Mouse (Mus musculus) MEL (cell line): ENCODE data around the gene Pde10a.

Source experiments
- CHD1 ChIP-seq: IDR thresholded peaks from 2 replicates; pipeline ENCODE4 v1.6.1; 2012; ENCODE audit warnings: low read depth, mild to moderate bottlenecking, inconsistent platforms, low read length, improper control_type of control experiment
- CTCF ChIP-seq, 3 experiments: IDR thresholded peaks in 2 of 3; conservative IDR thresholded peaks in 1 of 3; 2 replicates each; pipeline ENCODE4 v1.5.1; 2011 to 2012; ENCODE audit warnings: low read length in 3 of 3, low read depth in 2 of 3, mild to moderate bottlenecking in 2 of 3, improper control_type of control experiment in 1 of 3, inconsistent platforms in 1 of 3, mixed read lengths in 1 of 3, moderate library complexity in 1 of 3; ENCODE audit not compliant: control insufficient read depth in 1 of 3, insufficient read depth in 1 of 3, poor library complexity in 1 of 3, severe bottlenecking in 1 of 3
- HCFC1 ChIP-seq: IDR thresholded peaks from 2 replicates; pipeline ENCODE4 v1.6.1; 2012; ENCODE audit warnings: low read depth, mild to moderate bottlenecking, inconsistent platforms, low read length, improper control_type of control experiment, moderate library complexity
- MAFK ChIP-seq: IDR thresholded peaks from 2 replicates; pipeline ENCODE4 v1.6.1; 2011; ENCODE audit warnings: low read depth, mild to moderate bottlenecking, low read length, improper control_type of control experiment, borderline replicate concordance
- MEF2A ChIP-seq: IDR thresholded peaks from 2 replicates; pipeline ENCODE4 v1.6.1; 2014; ENCODE audit warnings: low read depth, mild to moderate bottlenecking, inconsistent platforms, low read length, improper control_type of control experiment; ENCODE audit not compliant: poor library complexity, insufficient replicate concordance, severe bottlenecking; ENCODE audit errors: extremely low read depth
- MYB ChIP-seq: IDR thresholded peaks from 2 replicates; pipeline ENCODE4 v1.6.1; 2011; ENCODE audit warnings: mild to moderate bottlenecking, low read depth, low read length, improper control_type of control experiment
- POLR2A ChIP-seq, 2 experiments: IDR thresholded peaks; 2 replicates each; pipeline ENCODE4 v1.6.1; 2011 to 2012; ENCODE audit warnings: low read length in 2 of 2, mild to moderate bottlenecking in 2 of 2, control low read depth in 1 of 2, improper control_type of control experiment in 1 of 2, low read depth in 1 of 2, moderate library complexity in 1 of 2; ENCODE audit not compliant: control insufficient read depth in 1 of 2, insufficient read depth in 1 of 2, poor library complexity in 1 of 2
- SMC3 ChIP-seq: IDR thresholded peaks from 2 replicates; pipeline ENCODE4 v1.6.1; 2011; ENCODE audit warnings: low read depth, low read length, improper control_type of control experiment
- ZMIZ1 ChIP-seq: IDR thresholded peaks from 2 replicates; pipeline ENCODE4 v1.6.1; 2012; ENCODE audit warnings: low read depth, mild to moderate bottlenecking, inconsistent platforms, low read length, improper control_type of control experiment, moderate library complexity

GRCm38 (mm10) chr17:8557926-8558325 is 32.8 kb downstream of the Pde10a start:
- TF ChIP-seq CTCF (IDR thresholded peaks at IDR 0.05 in 2 of 3, conservative IDR thresholded peaks at IDR 0.05 in 1 of 3; ENCODE audit: control insufficient read depth in 1 of 3, insufficient read depth in 1 of 3, low read depth in 2 of 3, low read length in 3 of 3, poor library complexity in 1 of 3, severe bottlenecking in 1 of 3), result no peak
- TF ChIP-seq POLR2A (IDR thresholded peaks at IDR 0.05; ENCODE audit: control insufficient read depth in 1 of 2, insufficient read depth in 1 of 2, low read depth in 1 of 2, low read length in 2 of 2, poor library complexity in 1 of 2), result no peak
- TF ChIP-seq HCFC1, result no peak
- TF ChIP-seq SMC3, result no peak
- TF ChIP-seq MYB, result no peak
- TF ChIP-seq CHD1, result no peak
- TF ChIP-seq MAFK, result no peak
- no peak for TF ChIP-seq MEF2A
- no peak for TF ChIP-seq ZMIZ1
